Mouse (Mus musculus): ENCODE data around the gene Abi3bp. TPM values are rescaled to one million over a fixed set of nuclear protein-coding genes. Genes with fewer than 3 reads are reported as not detected.

Gene Abi3bp
- polyA plus RNA-seq, 2 experiments: 27.1 to 35.3 TPM

DNA sequence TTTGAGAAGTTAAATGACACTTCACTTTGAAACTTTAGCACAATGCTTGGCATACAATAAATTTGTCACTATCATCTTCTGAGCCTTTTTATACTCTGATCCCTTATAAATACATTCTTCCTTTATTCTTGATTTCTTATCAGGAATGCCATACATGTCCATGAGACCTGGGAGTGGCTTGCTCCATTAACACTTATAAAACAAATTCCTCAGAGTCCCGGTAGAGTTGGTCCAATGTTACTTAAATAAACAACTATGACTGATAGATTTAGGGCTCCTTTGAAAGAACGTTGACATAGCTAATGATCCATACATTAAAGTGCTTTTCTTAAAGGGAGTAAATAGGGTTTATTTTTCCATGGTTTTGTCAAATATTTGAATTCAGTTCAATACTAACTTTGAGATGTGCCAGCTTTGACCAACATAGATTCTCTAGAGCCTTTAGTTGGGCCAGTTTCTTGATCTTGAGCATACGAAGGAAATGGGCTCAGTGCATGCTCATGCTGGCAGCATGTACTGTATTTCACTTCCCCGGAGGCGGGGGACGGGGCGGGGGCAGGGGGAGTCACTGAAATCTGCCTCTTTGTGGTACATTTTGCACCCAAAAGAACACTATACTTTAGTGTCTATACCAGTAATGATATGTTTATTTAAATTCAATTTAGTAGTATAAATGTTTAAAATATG is 35.9 kb upstream of the Abi3bp start:
- no peak for ATAC-seq (ENCODE audit: low FRiP score, low read depth)
- H3K36me3 ChIP-seq (ENCODE audit: control insufficient read depth, insufficient read depth, low read length): no peaks in the 10 kb centered on the region
- H3K4me2 ChIP-seq (replicated peaks; ENCODE audit: low read depth, low read length, severe bottlenecking): no peak overlapping the region
- no peaks in the 10 kb centered on the region for H3K4me1 ChIP-seq (ENCODE audit: control insufficient read depth, insufficient read depth, low read length)
- H3K4me3 ChIP-seq (replicated peaks; ENCODE audit: low read length): no peak overlapping the region
- no peak for DNase-seq (ENCODE audit: low spot score)
- 71% methylated on average over 7 of the region's 7 CpGs for WGBS
- H3K27ac ChIP-seq (replicated peaks; ENCODE audit: low read depth, low read length): no peak overlapping the region
- no peak overlapping the region for H3K9ac ChIP-seq (ENCODE audit: low read depth, low read length, severe bottlenecking)
- H3K27me3 ChIP-seq (ENCODE audit: control insufficient read depth, insufficient read depth, low read length): no peaks in the 10 kb centered on the region
- H3K9me3 ChIP-seq (ENCODE audit: control insufficient read depth, low read length): no peaks in the 10 kb centered on the region
- TF ChIP-seq POLR2A (IDR thresholded peaks at IDR 0.05; ENCODE audit: borderline replicate concordance, extremely low read depth, insufficient read depth, insufficient read length): no peak

DNA sequence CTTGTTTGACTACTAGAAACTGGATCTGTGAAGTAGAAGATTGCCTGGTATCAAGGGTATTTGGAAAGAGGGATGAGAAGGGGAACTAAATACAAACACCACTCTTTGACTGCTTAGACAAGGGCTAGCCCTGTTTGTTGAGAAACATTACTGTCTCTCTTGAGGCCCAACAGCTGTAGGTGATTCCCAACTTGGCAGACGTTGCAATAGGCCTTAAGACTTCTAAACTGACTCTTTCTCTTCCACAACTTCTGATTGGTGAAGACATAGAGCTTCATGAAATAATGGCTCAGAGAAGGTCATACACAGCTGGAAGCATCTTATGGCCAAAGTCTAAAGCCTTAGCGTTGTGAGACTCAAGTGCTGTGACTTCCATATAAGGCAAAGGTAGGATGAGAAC is 26.2 kb upstream of the Abi3bp start:
- no peaks in the 10 kb centered on the region for H3K27me3 ChIP-seq (ENCODE audit: control insufficient read depth, insufficient read depth, low read length)
- H3K9ac ChIP-seq (ENCODE audit: low read depth, low read length, severe bottlenecking): no peak overlapping the region
- no peaks in the 10 kb centered on the region for H3K4me1 ChIP-seq (ENCODE audit: control insufficient read depth, insufficient read depth, low read length)
- DNase-seq (ENCODE audit: low spot score) (no peak), ATAC-seq (ENCODE audit: low FRiP score, low read depth) (no peak)
- no peaks in the 10 kb centered on the region for H3K9me3 ChIP-seq (ENCODE audit: control insufficient read depth, low read length)
- no peak for TF ChIP-seq POLR2A (IDR thresholded peaks at IDR 0.05; ENCODE audit: borderline replicate concordance, extremely low read depth, insufficient read depth, insufficient read length)
- no peaks in the 10 kb centered on the region for H3K36me3 ChIP-seq (ENCODE audit: control insufficient read depth, insufficient read depth, low read length)
- no peak overlapping the region for H3K4me2 ChIP-seq (replicated peaks; ENCODE audit: low read depth, low read length, severe bottlenecking)
- H3K4me3 ChIP-seq (replicated peaks; ENCODE audit: low read length): no peak overlapping the region
- WGBS: 65% methylated on average over 2 of the region's 2 CpGs
- no peak overlapping the region for H3K27ac ChIP-seq (replicated peaks; ENCODE audit: low read depth, low read length)

GRCm38 (mm10) chr16:56451923-56452322 is 25.8 kb upstream of the Abi3bp start:
- 81% methylated on average over 1 of the region's 1 CpGs for WGBS
- Histone ChIP-seq H3K9ac (ENCODE audit: low read depth, low read length, severe bottlenecking) (no peak overlapping the region), H3K4me3 (replicated peaks; ENCODE audit: low read length) (no peak overlapping the region), H3K9me3 (ENCODE audit: control insufficient read depth, low read length) (no peaks in the 10 kb centered on the region), H3K4me2 (replicated peaks; ENCODE audit: low read depth, low read length, severe bottlenecking) (no peak overlapping the region), H3K36me3 (ENCODE audit: control insufficient read depth, insufficient read depth, low read length) (no peaks in the 10 kb centered on the region), H3K27ac (replicated peaks; ENCODE audit: low read depth, low read length) (no peak overlapping the region), H3K4me1 (ENCODE audit: control insufficient read depth, insufficient read depth, low read length) (no peaks in the 10 kb centered on the region), H3K27me3 (ENCODE audit: control insufficient read depth, insufficient read depth, low read length) (no peaks in the 10 kb centered on the region)
- ATAC-seq (ENCODE audit: low FRiP score, low read depth) (no peak), DNase-seq (ENCODE audit: low spot score) (no peak)
- TF ChIP-seq POLR2A (IDR thresholded peaks at IDR 0.05; ENCODE audit: borderline replicate concordance, extremely low read depth, insufficient read depth, insufficient read length): no peak

- no peak overlapping the region for H3K4me3 ChIP-seq (replicated peaks; ENCODE audit: low read length)
- TF ChIP-seq POLR2A (IDR thresholded peaks at IDR 0.05; ENCODE audit: borderline replicate concordance, extremely low read depth, insufficient read depth, insufficient read length): no peak
- H3K27ac ChIP-seq (replicated peaks; ENCODE audit: low read depth, low read length): no peak overlapping the region
- no peaks in the 10 kb centered on the region for H3K4me1 ChIP-seq (ENCODE audit: control insufficient read depth, insufficient read depth, low read length)
- WGBS: 75% methylated on average over 8 of the region's 8 CpGs
- no peaks in the 10 kb centered on the region for H3K36me3 ChIP-seq (ENCODE audit: control insufficient read depth, insufficient read depth, low read length)
- H3K27me3 ChIP-seq (ENCODE audit: control insufficient read depth, insufficient read depth, low read length): no peaks in the 10 kb centered on the region
- H3K9ac ChIP-seq (ENCODE audit: low read depth, low read length, severe bottlenecking): no peak overlapping the region
- H3K4me2 ChIP-seq (replicated peaks; ENCODE audit: low read depth, low read length, severe bottlenecking): no peak overlapping the region
- H3K9me3 ChIP-seq (ENCODE audit: control insufficient read depth, low read length): no peaks in the 10 kb centered on the region
- DNase-seq (ENCODE audit: low spot score) (no peak), ATAC-seq (ENCODE audit: low FRiP score, low read depth) (no peak)
These were observed 19.5 kb upstream of the Abi3bp start for GRCm38 (mm10) chr16:56458052-56458754.

DNA sequence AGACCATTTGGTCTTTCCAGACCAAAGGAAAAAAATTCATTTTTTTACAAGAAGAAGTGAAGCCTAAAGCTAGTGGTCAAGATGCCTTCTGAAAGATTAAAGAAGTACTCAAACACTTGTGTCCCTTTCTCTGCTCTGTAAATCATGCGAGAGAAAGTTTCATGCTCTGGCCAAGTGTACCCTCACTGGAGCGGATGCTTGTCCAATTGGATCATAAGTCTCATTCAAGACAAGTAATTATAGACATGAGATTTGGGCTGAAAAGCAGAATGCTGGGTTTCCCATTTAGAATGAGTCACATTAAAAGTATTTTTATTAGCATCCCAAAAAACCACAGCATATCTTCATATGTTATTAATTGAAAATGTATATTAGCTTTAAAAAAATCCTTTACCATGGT is 4.5 kb upstream of the Abi3bp start:
- 70% methylated on average over 2 of the region's 2 CpGs for WGBS
- Histone ChIP-seq H3K9ac (ENCODE audit: low read depth, low read length, severe bottlenecking) (no peak overlapping the region), H3K27ac (replicated peaks; ENCODE audit: low read depth, low read length) (no peak overlapping the region), H3K4me1 (ENCODE audit: control insufficient read depth, insufficient read depth, low read length) (peaks cover 3% of the 10 kb centered on the region; the same call in 1 of the 2 replicates), H3K9me3 (ENCODE audit: control insufficient read depth, low read length) (no peaks in the 10 kb centered on the region), H3K36me3 (ENCODE audit: control insufficient read depth, insufficient read depth, low read length) (no peaks in the 10 kb centered on the region), H3K4me3 (replicated peaks; ENCODE audit: low read length) (no peak overlapping the region), H3K27me3 (ENCODE audit: control insufficient read depth, insufficient read depth, low read length) (no peaks in the 10 kb centered on the region), H3K4me2 (replicated peaks; ENCODE audit: low read depth, low read length, severe bottlenecking) (no peak overlapping the region)
- ATAC-seq (ENCODE audit: low FRiP score, low read depth) (no peak), DNase-seq (ENCODE audit: low spot score) (no peak)
- TF ChIP-seq POLR2A (IDR thresholded peaks at IDR 0.05; ENCODE audit: borderline replicate concordance, extremely low read depth, insufficient read depth, insufficient read length): no peak
